Mouse (Mus musculus): Measurements from ENCODE around the gene Nisch.

Nisch gene

DNA sequence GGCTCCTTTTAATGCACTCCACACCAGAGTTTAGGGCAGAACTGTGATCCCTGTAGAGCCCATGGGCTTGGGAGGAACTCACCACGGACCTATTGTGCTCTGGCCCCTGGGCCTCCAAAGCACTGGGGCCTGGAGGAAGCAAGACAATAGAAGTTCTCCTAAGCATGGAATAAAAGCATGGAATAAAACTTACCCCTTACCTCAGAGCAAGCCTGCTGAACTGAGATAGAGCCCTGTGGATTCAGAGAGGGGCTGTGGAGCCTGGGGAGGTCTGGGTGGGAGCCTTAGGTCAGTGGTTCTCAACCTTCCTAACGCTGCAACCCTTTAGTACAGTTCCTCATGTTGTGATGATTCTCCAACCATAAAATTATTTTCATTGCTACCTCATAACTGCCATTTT, at the start of gene Nisch:
TSS of gene Nisch (minus strand) at position 101 of the 400 bp plus-strand sequence.
- DNase-seq (ENCODE audit: low read depth, low spot score): no peak

DNA sequence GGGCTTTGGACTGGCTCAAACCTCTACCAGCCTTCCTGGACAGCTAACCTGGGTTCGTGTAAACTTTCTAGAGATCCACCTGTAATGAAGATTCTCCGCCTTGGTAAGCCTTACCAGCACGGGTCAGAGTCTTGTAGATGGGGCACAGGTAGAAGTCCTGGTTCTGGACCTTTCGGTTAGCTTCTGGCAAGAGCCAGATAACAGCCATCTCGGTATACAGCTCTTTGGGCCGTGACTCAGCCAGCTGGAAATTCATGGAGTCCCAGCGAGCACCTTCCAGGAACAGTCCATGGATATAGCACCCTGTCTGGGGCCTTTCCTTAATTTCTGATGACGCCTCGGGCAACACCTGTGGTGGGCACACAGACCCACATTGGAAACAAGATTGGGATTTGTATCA, 44.2 kb upstream of the Nisch start:
- DNase-seq (ENCODE audit: low read depth, low spot score): no peak

GRCm38 (mm10) chr14:31260374-31260773, 43.6 kb upstream of the Nisch start:
- DNase-seq (ENCODE audit: low read depth, low spot score): no peak

GRCm38 (mm10) chr14:31258476-31259050, 41.8 kb upstream of the Nisch start:
- DNase-seq (ENCODE audit: low read depth, low spot score): no peak

GRCm38 (mm10) chr14:31252091-31252490, 35.3 kb upstream of the Nisch start:
- DNase-seq (ENCODE audit: low read depth, low spot score): no peak

- no peak for DNase-seq (ENCODE audit: low read depth, low spot score)
These were observed 34.9 kb upstream of the Nisch start for GRCm38 (mm10) chr14:31251626-31252025.

DNA sequence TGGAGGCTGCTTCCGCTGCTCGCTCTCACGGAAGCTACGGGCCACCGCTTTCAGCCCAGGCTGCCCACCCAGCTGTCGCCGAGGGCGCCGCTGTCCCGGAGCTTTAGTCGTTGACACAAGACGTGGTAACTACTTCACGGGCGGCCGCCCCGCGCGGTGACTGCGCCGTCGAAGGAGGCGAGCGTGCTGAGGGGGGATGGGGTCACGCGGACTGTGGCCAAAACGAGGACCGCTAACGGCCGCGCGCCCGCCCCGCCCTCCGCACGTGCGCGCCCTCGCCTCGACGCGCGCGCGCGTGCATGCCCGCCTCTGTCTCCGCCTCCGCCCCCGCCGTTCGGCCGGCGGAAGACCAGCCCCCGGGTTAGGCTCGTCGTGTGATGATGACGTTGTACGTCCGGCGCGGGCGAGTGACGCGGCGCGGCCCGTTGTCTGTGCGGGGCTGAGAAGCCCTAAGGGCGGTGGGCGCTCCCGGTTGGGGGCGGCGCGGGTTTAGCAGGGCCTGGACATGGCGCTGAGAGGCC, 34.4 kb upstream of the Nisch start, which contains the start of the genes Phf7 and Bap1:
TSS of gene Phf7 (minus strand) at position 234 of the 521 bp plus-strand sequence.
TSS of gene Bap1 (plus strand) at position 367 of the 521 bp plus-strand sequence.
- peak; percentile 97 for DNase-seq (ENCODE audit: low read depth, low spot score)

DNA sequence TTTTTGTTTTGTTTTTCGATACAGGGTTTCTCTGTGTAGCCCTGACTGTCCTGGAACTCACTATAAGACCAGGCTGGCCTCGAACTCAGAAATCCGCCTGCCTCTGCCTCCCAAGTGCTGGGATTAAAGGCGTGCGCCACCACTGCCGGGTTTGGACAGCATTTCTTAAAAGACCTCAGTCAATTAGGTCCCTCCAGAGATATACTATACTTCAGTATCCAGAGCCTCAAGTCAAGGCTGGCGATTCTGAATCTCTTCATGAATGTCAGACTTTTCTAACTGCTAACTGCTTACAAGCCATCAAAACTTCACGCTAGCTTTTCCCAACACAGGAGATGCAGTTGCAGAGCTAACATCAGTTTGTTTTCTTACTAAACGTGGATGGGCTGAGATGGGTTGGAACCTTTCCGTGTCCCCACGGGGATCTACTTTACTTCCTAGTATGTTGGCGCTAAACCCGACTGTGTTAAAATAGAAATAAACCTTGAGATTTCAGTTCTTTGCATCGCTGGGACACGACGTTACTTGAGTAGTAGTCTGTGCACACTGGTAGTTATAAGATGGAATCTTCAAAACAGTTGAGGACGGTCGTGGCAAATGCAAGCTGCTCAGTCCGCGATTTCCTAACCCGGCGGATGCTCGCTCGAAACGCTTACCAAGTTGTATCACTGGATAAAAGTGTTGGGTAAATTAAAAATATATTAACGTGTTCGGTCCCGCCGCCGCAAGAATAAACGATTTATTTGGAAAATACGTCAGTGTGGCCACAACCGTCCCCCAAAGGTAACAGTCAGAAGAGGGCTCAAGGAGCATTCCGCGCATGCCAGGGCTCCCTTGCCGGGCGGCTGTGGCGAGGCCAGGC, 33.7 kb upstream of the Nisch start:
- DNase-seq (ENCODE audit: low read depth, low spot score): no peak

DNA sequence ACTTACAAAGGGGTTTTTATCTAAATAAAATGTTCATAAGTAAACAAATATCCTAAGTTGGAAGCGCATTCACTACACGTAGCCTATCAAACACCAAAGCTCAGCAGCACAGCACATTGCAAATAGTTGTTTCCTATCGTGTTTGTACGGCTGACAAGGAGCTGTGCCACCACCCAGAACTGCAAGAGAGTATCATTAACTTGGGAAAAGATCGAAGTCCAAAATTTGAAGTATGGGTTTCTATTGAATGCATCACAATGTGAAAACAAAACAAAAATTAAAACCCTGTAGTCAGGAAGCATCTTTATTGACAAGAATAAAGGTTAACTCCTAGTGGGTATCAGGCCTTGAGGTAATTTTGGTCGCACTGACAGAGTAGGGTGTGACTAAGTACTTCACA, 31.6 kb upstream of the Nisch start:
- DNase-seq (ENCODE audit: low read depth, low spot score): no peak

- DNase-seq (ENCODE audit: low read depth, low spot score): no peak
These were observed 29.2 kb upstream of the Nisch start for GRCm38 (mm10) chr14:31245946-31246345.

DNA sequence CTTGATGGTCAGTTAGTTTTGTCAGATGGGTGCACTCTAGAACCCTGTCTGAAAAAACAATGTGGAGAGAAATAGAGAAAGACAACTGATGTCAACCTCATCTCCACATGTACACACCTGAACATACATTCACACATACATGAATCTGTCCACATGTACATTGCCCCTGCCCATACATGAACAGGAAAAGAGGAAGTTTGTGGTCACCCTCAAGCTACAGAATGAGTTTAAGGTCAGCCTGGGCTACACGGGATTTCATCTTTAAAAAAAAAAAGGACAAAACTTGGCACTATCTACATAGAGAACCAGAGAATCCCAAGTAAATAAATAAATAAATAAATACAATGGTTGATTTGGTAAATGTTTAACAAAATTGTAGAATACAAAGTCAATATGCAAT, 28.0 kb upstream of the Nisch start:
- DNase-seq (ENCODE audit: low read depth, low spot score): no peak

DNA sequence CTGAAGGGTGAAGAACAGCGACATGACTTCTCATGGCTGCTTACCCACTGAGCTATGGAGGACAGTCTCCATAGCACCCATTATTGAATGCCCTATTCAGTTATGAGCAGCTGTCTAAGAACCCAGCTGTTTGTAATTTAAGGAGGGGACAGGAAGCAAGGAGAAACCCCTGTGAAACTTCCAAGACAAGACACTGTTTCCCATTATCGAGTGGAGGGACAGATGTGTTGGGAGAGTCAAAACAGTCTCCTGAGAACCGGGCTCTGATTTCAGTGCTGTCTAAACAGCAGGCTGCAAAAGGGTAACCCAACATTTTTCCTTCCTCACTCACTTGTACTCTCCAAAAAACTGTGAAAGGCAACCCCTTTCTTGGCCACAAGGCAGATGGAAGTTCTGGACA, 23.8 kb upstream of the Nisch start:
- no peak for DNase-seq (ENCODE audit: low read depth, low spot score)

DNA sequence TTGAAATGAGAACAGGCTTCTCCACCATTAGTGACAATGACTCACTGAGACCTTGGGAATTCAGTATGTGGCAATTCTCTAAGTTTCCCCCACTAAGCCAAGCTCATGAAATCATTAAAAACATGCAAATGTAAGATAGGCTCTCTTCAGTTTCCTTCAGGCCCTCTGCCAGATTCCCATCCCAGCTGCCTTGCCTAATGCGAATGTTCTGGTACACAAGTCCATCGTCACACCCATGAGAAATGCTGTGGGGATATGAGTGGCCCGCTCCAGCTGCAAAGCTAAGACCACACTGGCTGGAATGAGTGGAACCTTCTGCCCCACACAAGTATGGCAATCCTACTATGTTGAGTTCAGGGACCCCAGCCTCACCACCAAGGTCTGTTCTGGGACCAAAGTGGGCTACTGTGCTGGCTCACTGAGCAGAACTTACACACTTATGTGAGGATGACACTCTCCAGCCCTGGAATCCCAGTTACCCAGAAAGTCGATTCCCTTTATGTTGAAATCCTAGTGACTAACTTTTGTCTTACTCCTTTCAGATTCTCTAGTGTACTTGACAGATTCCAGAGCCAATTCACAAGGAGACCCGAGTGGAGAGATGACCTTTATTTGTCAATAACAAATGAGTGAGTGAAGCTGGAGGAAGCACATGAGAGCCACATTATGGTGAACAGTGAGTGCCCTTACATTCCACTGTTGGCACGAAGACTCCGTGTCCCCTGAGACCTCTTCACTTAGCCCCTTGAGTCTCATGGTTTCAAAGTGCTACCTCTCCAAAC, 20.5 kb upstream of the Nisch start:
- DNase-seq (ENCODE audit: low read depth, low spot score): no peak

- DNase-seq (ENCODE audit: low read depth, low spot score): peak; percentile 82
These were observed 17.3 kb upstream of the Nisch start for GRCm38 (mm10) chr14:31233996-31234591.

- no peak for DNase-seq (ENCODE audit: low read depth, low spot score)
These were observed 16.6 kb upstream of the Nisch start for GRCm38 (mm10) chr14:31233070-31233995.

GRCm38 (mm10) chr14:31232404-31233069, 15.8 kb upstream of the Nisch start:
- DNase-seq (ENCODE audit: low read depth, low spot score): no peak

- no peak for DNase-seq (ENCODE audit: low read depth, low spot score)
These were observed 13.7 kb upstream of the Nisch start for GRCm38 (mm10) chr14:31230442-31230841.

GRCm38 (mm10) chr14:31228234-31228633, 11.5 kb upstream of the Nisch start:
- DNase-seq (ENCODE audit: low read depth, low spot score): no peak

DNA sequence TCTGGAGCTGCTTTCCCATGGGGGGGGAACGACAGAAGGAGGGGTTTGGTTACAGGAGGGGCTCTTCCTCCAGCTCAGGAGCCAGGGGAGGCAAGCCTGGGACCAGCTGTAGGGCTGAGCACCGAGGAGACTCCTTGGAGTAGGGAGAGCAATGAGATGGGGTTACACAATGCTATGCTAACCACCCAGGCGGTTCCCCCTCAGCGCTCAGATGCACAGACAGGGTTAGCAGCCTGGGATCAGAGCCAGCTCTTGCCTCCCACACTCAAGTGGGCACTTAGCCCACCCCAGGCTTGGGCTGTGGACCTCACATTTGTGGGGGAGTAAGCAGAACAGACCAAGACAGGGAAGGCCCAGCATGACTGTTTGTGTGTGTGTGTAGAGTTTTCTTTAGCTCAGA, 10.2 kb upstream of the Nisch start:
- DNase-seq (ENCODE audit: low read depth, low spot score): no peak

DNA sequence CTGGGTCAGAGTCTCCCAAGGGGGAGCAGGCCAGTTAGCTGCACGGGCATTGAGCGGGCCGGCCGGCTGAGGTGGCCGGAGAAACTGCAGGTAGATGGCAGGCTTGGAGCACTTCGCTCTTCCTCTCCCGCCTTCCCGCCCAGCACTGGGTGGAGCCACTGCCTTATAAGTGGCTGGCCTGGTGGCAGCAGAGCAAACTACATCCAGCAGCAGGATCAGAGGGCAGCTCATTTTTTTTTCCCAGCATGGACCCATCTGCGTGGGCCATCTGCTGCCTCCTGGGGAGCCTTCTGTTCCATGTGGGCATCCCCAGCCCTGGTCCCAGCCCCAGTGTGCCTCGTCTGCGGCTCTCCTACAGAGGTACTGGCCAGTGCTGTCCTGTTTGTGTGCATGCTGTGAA, 920 bp upstream of the Nisch start, which contains the start of gene Sema3g:
TSS of gene Sema3g (plus strand) at position 195 of the 400 bp plus-strand sequence.
- peak; percentile 31 for DNase-seq (ENCODE audit: low read depth, low spot score)

All from CD4-positive, CD25-positive, alpha-beta regulatory T cell, adult 2 months (primary cell).